Mouse (Mus musculus) limb, embryonic 13.5 days (tissue): Measurements from ENCODE around the gene Dnhd1. TPM values are rescaled to one million over a fixed set of nuclear protein-coding genes. Genes with fewer than 3 reads are reported as not detected.

ENCODE experiments used
- ATAC-seq: fragments of 200-750 bp; cut with Nextera tagmentation; 2 replicates; pipeline ENCODE4 v1.8.0; 2017; ENCODE audit warnings: low read depth, moderate number of reproducible peaks, moderate TSS enrichment; ENCODE audit not compliant: low FRiP score
- H3K27ac ChIP-seq: fragments of 300-500 bp; sonication (generic); 2 replicates; pipeline ENCODE4 v1.5.1; 2015; ENCODE audit warnings: inconsistent platforms, mild to moderate bottlenecking, moderate library complexity
- H3K27me3 ChIP-seq: fragments of 300-500 bp; sonication (generic); 2 replicates; pipeline ENCODE4 v1.6.1; 2015; ENCODE audit warnings: mild to moderate bottlenecking, inconsistent platforms
- H3K36me3 ChIP-seq: fragments of 300-500 bp; sonication (generic); 2 replicates; pipeline ENCODE4 v1.6.1; 2015; ENCODE audit warnings: inconsistent platforms, mild to moderate bottlenecking, moderate library complexity
- H3K4me1 ChIP-seq: fragments of 300-500 bp; sonication (generic); 2 replicates; pipeline ENCODE4 v1.6.1; 2015; ENCODE audit warnings: inconsistent platforms
- H3K4me2 ChIP-seq: fragments of 300-500 bp; sonication (generic); replicated peaks from 2 replicates; pipeline ENCODE4 v1.6.1; 2015; ENCODE audit warnings: inconsistent platforms, mild to moderate bottlenecking, moderate library complexity
- H3K4me3 ChIP-seq: fragments of 300-500 bp; sonication (generic); 2 replicates; pipeline ENCODE4 v1.5.1; 2015; ENCODE audit warnings: moderate library complexity, mild to moderate bottlenecking, inconsistent platforms
- H3K9ac ChIP-seq: fragments of 300-500 bp; sonication (generic); 2 replicates; pipeline ENCODE4 v1.6.1; 2015; ENCODE audit warnings: mild to moderate bottlenecking, inconsistent platforms
- H3K9me3 ChIP-seq: fragments of 300-500 bp; sonication (generic); 2 replicates; pipeline ENCODE4 v1.6.1; 2016; ENCODE audit warnings: inconsistent platforms
- WGBS: fragments of 180-500 bp; shearing (Covaris S2); methylation state at CpG from one replicate; pipeline ENCODE4 v1.1.7; 2015; 5-methylcytosine and 5-hydroxymethylcytosine counted together
- polyA plus RNA-seq: library from polyadenylated mRNA; unstranded; fragments of >200 nt; fragmentation: Nextera tagmentation; extraction: Ambion mirVana; gene quantifications from 2 replicates; pipeline ENCODE4 v1.2.1, GENCODE M21; 2015

The Dnhd1 gene
- polyA plus RNA-seq, 1 experiment from 2014 or later: 1.7 TPM

DNA sequence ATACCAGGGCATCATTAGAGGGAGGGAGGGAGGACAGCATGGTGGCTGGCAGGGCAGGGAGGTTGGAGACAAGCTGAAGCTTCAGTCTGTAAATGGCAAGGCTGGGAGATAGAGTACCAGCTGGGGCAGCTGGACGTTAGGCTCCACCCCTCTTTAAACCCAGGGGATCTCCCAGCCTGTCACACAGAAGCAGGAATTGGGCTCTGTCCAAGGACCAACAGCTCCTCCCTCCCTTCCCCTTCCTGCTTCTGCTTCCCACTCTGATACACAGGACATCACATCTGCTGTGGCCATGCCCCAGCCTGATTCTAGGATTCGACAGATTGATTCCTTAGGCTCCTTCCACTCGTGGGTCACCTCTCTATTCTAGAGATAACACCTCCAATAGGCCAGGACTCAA is 22.0 kb upstream of the Dnhd1 start:
- WGBS: 33% methylated on average over 3 of the region's 3 CpGs
- no peaks in the 10 kb centered on the region for H3K9me3 ChIP-seq
- no peak overlapping the region for H3K27ac ChIP-seq
- H3K4me3 ChIP-seq: no peak overlapping the region
- ATAC-seq: no peak
- H3K9ac ChIP-seq: no peak overlapping the region
- peaks cover 16% of the 10 kb centered on the region for H3K4me1 ChIP-seq
- no peak overlapping the region for H3K4me2 ChIP-seq
- H3K27me3 ChIP-seq: no peaks in the 10 kb centered on the region
- H3K36me3 ChIP-seq: peaks cover 18% of the 10 kb centered on the region

DNA sequence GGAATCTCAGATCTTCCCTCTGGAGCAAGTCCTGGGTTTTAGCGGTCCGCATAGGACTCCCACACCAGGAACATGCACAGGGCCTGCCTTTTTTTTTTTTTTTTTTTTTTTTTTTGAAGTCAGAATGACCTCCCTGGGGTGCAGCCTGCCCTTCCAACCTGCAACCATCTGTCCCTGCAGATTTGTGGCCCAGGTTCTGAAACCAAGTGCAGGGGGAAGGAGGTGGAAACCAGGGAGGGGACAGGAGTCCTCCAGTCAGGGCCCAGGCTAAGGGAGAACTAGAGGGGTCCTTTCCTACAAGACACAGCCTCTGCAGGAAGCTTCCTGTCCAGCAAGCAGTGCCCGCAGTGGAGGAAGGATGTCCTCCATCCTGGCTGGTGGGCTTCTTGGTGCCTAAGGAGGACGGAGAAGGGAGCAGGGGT is 18.1 kb upstream of the Dnhd1 start:
- H3K9ac ChIP-seq: peak overlapping the region; percentile 88
- peaks cover 25% of the 10 kb centered on the region for H3K36me3 ChIP-seq
- peaks cover 26% of the 10 kb centered on the region for H3K4me1 ChIP-seq
- H3K9me3 ChIP-seq: no peaks in the 10 kb centered on the region
- H3K27me3 ChIP-seq: no peaks in the 10 kb centered on the region
- H3K27ac ChIP-seq: no peak overlapping the region
- peak overlapping the region; percentile 84 for H3K4me3 ChIP-seq
- no peak for ATAC-seq
- peak overlapping the region; percentile 83 for H3K4me2 ChIP-seq
- WGBS: 17% methylated on average over 4 of the region's 4 CpGs

DNA sequence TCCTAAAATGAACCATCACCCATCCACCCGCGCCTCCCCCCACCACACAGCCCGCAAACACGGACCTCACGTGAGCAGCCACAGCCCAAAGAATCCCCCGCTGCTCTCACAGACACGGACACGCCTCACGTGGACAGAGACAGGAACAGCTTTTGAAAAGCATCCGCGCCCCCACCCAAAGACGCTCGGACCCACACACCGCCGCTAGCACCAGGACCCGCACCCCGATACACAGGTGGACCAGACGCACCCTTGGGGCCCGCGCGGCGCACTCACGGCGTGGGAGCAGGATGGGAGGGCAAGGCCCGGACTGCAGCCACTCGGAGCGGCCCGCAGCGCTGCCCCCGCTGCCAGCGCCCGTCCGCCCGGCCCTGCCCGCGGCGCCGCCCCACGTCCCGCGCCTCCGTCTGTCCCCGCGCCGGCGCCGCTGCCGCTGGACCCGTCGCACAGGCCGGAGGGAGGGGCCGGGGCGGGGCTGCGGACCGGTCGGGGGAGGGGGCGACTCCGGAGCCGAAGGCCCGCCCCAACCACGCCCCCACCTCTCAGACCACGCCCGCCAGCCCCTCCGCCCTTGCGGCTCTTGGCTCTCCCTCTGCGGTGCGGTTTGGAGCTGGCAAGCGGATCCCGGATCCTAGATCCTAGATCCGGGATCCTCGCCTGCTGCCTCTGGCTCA is 17.4 kb upstream of the Dnhd1 start, which contains the start of gene Trim3:
Gene Trim3, minus strand, starts transcription at position 445 of the 674 bp plus-strand sequence.
- Histone ChIP-seq H3K9me3 (no peaks in the 10 kb centered on the region), H3K27ac (peak within 1 kb of the TSS; percentile 77), H3K36me3 (peaks cover 32% of the 10 kb centered on the region), H3K9ac (peak within 1 kb of the TSS; percentile 88), H3K4me2 (peak within 1 kb of the TSS; percentile 83), H3K4me3 (peak within 1 kb of the TSS; percentile 84), H3K27me3 (no peaks in the 10 kb centered on the region), H3K4me1 (peaks cover 26% of the 10 kb centered on the region)
- under 1% methylated on average over 61 of the region's 71 CpGs for WGBS
- peak; percentile 92 for ATAC-seq

DNA sequence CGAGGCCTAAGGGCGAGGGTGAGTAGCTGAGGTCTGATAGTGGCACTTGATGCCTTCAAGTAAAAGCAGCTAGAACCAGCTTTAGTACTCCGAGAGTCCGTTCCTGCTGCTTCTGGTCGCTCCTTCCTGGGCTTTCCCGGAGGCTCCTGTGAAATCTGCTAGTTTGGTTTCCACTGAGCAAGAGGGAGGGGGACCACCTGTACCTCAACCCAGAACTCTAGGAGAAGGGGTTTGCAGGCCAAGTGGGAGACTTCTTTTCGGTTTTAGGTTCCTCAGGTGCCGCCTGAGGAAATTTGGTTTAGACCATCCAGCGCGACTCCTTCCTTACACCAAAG is 16.9 kb upstream of the Dnhd1 start:
- H3K9ac ChIP-seq: peak overlapping the region; percentile 88
- peak overlapping the region; percentile 84 for H3K4me3 ChIP-seq
- peak overlapping the region; percentile 83 for H3K4me2 ChIP-seq
- peak; percentile 62 for ATAC-seq
- no peaks in the 10 kb centered on the region for H3K27me3 ChIP-seq
- H3K4me1 ChIP-seq: peaks cover 28% of the 10 kb centered on the region
- 2% methylated on average over 10 of the region's 10 CpGs for WGBS
- no peaks in the 10 kb centered on the region for H3K9me3 ChIP-seq
- peak overlapping the region; percentile 77 for H3K27ac ChIP-seq
- H3K36me3 ChIP-seq: peaks cover 38% of the 10 kb centered on the region

DNA sequence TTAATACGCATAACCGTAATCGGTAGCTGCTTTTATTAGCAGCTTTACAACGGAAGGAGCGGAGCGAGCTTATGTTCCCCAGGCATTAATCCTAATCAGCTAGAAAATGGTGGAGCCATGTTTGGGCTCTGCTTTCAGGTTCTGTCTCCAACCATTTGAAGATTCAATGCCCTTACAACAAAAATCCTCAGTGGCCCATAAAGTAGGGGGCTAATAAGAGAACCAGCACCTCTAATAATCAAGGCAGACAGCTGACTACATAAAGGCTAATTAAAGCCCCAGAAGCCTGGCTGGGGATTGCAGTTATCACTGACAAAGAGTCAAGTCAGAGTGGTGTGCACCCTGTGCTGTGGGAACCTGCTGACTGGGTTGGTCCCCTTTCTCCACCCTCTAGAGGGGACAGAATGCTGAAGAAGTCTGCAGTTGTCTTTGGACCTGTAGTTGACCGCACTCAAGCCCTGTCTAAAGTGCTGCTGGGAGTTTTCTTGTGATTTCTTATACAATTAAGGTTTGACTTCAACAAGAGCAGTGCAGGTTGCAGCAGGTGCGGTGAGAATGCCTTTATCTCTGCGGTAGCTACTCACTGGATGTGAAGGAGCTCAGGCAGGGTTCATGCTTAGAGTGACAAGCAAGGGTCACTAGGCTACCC is 16.2 kb upstream of the Dnhd1 start:
- Histone ChIP-seq H3K36me3 (peaks cover 39% of the 10 kb centered on the region), H3K9ac (peak overlapping the region; percentile 19; the same call in 1 of the 2 replicates), H3K27ac (peak overlapping the region; percentile 77; the same call in 1 of the 2 replicates)

DNA sequence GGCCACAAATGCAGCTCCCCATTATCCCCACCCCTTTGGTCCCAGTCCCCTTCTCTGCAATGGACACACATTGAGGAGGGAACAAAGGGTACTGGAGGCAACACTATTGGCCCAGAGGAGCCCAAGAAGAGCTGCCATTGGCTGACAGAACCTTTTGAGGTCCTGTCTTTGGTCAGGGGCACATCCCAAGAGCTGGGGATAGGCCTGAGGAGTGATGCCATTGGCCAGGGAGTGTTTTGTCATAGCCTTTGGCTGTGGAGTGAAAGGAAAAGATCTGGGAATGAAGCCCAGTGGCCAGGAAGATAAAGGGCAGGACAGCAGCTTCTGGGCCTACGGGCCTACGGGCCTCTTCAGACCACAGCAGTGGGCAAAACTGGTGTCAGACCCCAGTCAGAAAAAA is 14.9 kb upstream of the Dnhd1 start:
- H3K9me3 ChIP-seq: no peaks in the 10 kb centered on the region
- no peaks in the 10 kb centered on the region for H3K27me3 ChIP-seq
- 0 out of 2 replicates have a peak overlapping the region, but pooled peaks have one; percentile 9 for H3K9ac ChIP-seq
- peaks cover 39% of the 10 kb centered on the region for H3K36me3 ChIP-seq
- H3K4me2 ChIP-seq: no peak overlapping the region
- WGBS: 98% methylated on average over 2 of the region's 2 CpGs
- no peak for ATAC-seq
- H3K4me3 ChIP-seq: no peak overlapping the region
- peaks cover 33% of the 10 kb centered on the region for H3K4me1 ChIP-seq
- H3K27ac ChIP-seq: no peak overlapping the region

More for the DNA sequence above, 16.2 kb upstream of the Dnhd1 start:
- Histone ChIP-seq H3K27me3 (no peaks in the 10 kb centered on the region), H3K9me3 (no peaks in the 10 kb centered on the region), H3K4me3 (peak overlapping the region; percentile 84), H3K4me1 (peaks cover 29% of the 10 kb centered on the region), H3K4me2 (peak overlapping the region; percentile 83)
- 46% methylated on average over 9 of the region's 9 CpGs for WGBS
- ATAC-seq: no peak

DNA sequence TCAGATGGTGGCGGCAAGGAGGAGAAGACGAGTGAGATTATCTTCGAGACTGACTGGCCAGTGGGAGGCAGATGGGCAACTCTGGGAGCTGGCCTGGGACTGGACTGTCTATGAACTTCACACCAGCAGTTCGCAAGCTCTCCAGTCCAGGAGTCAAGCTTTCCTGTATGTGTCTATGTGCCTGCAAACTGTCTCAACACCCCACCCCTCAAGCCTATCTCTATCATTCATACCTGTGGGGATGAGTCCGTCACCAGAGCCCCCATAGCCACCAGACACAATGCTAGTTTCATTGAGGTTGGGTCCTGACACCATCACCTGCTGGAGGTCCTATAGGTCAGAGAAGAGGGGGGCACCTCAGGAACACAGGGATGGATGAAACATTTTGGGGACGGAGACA is 11.9 kb upstream of the Dnhd1 start:
- WGBS: 96% methylated on average over 6 of the region's 6 CpGs
- peak overlapping the region; percentile 94; the same call in 1 of the 2 replicates for H3K4me2 ChIP-seq
- H3K9me3 ChIP-seq: no peaks in the 10 kb centered on the region
- no peak for ATAC-seq
- H3K27me3 ChIP-seq: no peaks in the 10 kb centered on the region
- peak overlapping the region; percentile 79; the same call in 1 of the 2 replicates for H3K4me3 ChIP-seq
- peaks cover 35% of the 10 kb centered on the region for H3K4me1 ChIP-seq
- H3K27ac ChIP-seq: no peak overlapping the region
- H3K9ac ChIP-seq: peak overlapping the region; percentile 93; the same call in 1 of the 2 replicates
- H3K36me3 ChIP-seq: peaks cover 47% of the 10 kb centered on the region

DNA sequence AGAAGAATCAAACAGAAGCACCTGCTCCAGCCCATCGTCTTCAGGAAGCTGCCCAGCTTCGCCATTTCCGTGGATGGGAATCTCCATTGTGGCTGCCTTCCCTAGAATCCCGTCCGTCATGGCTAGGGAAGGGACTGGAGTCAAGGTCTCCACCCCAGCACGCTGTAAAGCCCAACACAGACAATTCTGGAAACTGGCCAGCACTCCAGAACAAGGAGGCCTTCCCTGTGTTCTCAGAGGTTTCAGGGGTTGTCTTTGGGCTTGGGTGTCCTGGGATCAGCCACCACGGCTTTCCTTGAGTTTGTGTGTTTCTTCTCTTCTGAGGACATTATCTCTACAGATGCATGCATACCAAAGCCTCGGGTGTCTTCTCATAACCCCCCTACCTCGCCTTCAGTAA is 11.3 kb upstream of the Dnhd1 start:
- ATAC-seq: no peak
- Histone ChIP-seq H3K9me3 (no peaks in the 10 kb centered on the region), H3K4me3 (peak overlapping the region; percentile 79), H3K4me1 (peaks cover 29% of the 10 kb centered on the region), H3K27me3 (no peaks in the 10 kb centered on the region), H3K9ac (peak overlapping the region; percentile 93), H3K36me3 (peaks cover 52% of the 10 kb centered on the region), H3K27ac (no peak overlapping the region), H3K4me2 (peak overlapping the region; percentile 94)
- WGBS: 76% methylated on average over 9 of the region's 9 CpGs

DNA sequence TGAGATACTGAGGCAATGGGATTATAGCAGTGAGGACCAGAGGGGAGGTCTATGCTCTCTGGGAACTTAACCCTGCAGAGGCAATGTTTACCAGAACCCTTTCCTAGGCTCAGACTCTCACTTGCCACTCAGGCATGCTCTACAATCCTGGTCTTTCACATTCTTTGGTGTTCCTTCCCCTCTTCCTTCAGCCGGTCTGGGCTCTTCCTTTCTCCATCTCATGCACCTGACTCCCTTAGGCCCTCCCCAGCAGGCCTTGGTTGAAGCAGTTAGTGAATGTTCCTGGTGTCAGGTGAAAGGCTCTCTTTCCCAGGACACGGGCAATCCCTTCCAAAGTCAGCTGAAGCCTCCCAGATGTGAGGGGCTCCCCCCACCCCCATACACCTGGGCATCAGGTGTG is 10.9 kb upstream of the Dnhd1 start, which contains the start of gene Timm10b:
Gene Timm10b, plus strand, starts transcription at position 301 of the 400 bp plus-strand sequence.
- H3K36me3 ChIP-seq: peaks cover 52% of the 10 kb centered on the region
- peak within 1 kb of the TSS; percentile 79 for H3K4me3 ChIP-seq
- H3K9me3 ChIP-seq: no peaks in the 10 kb centered on the region
- H3K9ac ChIP-seq: peak within 1 kb of the TSS; percentile 93
- no peaks in the 10 kb centered on the region for H3K27me3 ChIP-seq
- ATAC-seq: no peak; the same call in 1 of the 2 replicates
- peaks cover 25% of the 10 kb centered on the region for H3K4me1 ChIP-seq
- H3K27ac ChIP-seq: peak within 1 kb of the TSS; percentile 82
- WGBS: 13% methylated on average over 2 of the region's 2 CpGs
- peak within 1 kb of the TSS; percentile 94 for H3K4me2 ChIP-seq

DNA sequence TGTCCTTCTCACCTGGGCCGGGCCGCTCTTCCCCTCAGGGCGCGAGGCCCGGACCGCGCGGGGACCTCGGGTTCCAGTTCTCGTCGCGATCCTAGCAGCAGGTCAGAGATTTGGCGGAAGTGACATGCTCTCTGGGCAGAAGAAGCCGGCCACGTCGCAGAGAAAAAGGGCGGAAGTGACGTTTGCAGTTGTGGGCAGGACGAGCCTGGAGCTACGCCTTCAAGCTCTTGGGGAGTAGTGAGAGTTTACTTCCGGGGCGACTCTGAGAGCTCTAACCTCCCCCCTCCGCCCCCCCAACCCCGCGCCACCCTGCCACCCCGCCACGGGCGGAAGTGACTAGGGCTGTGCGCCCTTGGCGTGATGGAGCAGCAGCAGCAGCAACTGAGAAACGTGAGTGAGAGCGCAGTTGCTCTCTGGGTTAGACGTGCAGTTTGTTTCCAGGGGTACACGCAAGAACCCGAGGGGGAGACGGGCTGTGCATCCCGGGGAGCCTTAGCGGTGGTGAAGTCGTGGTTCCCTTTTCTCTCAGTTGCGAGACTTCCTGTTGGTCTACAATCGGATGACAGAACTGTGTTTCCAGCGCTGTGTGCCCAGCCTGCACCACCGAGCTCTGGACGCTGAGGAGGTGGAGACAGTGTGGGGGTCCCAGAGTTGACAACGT is 10.3 kb upstream of the Dnhd1 start, which contains the start of the genes Arfip2 and Gm45799:
Gene Arfip2, minus strand, starts transcription at position 184 of the 661 bp plus-strand sequence.
Gene Gm45799, plus strand, starts transcription at position 320 of the 661 bp plus-strand sequence.
- H3K27ac ChIP-seq: peak within 1 kb of the TSS; percentile 82
- H3K9ac ChIP-seq: peak within 1 kb of the TSS; percentile 93
- peaks cover 25% of the 10 kb centered on the region for H3K4me1 ChIP-seq
- H3K27me3 ChIP-seq: no peaks in the 10 kb centered on the region
- peaks cover 53% of the 10 kb centered on the region for H3K36me3 ChIP-seq
- no peaks in the 10 kb centered on the region for H3K9me3 ChIP-seq
- WGBS: under 1% methylated on average over 45 of the region's 45 CpGs
- H3K4me3 ChIP-seq: peak within 1 kb of the TSS; percentile 79
- peak; percentile 96 for ATAC-seq
- peak within 1 kb of the TSS; percentile 94 for H3K4me2 ChIP-seq

DNA sequence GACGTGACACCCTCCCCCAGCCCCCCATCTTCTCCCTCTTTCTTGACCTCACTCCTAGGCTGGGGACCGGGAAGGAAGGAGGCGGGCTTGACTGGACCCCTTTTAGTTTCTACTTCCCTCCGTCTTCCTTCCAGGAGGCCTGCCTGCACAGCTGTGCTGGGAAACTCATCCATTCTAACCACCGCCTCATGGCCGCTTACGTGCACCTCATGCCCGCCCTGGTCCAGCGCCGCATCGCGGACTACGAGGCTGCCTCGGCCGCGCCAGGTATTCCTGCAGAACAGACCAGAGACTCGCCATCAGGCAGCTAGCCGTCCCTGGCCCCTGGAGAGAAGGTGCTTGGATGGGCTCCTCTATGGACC is 9.8 kb upstream of the Dnhd1 start:
- peak overlapping the region; percentile 93 for H3K9ac ChIP-seq
- WGBS: 0% methylated on average over 18 of the region's 18 CpGs
- H3K9me3 ChIP-seq: no peaks in the 10 kb centered on the region
- peak overlapping the region; percentile 82 for H3K27ac ChIP-seq
- ATAC-seq: peak; percentile 17; the same call in 1 of the 2 replicates
- H3K4me1 ChIP-seq: peaks cover 25% of the 10 kb centered on the region
- H3K36me3 ChIP-seq: peaks cover 49% of the 10 kb centered on the region
- H3K4me2 ChIP-seq: peak overlapping the region; percentile 94
- H3K27me3 ChIP-seq: no peaks in the 10 kb centered on the region
- H3K4me3 ChIP-seq: peak overlapping the region; percentile 79

DNA sequence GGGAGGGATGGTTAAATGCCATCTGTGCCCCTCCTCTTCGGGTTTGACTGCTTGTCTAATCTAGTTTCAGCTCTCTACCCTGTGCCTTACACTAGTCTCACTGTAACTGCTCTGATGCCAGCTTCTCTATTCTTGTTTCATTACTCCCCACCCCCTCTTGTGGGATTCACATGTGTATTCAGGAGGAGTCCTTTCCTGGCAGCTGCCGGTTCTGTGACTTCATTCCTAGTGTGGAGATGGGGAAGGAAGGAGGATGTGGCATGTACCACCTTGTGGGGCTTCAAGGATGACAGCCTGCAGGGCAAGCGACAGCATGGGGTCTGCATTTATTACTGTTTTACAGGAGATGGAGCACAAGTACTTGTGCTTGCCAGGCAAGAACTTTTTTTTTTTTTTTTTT is 8.7 kb upstream of the Dnhd1 start:
- peaks cover 25% of the 10 kb centered on the region for H3K4me1 ChIP-seq
- no peaks in the 10 kb centered on the region for H3K27me3 ChIP-seq
- peak overlapping the region; percentile 79; the same call in 1 of the 2 replicates for H3K4me3 ChIP-seq
- peak overlapping the region; percentile 94 for H3K4me2 ChIP-seq
- no peaks in the 10 kb centered on the region for H3K9me3 ChIP-seq
- ATAC-seq: no peak
- WGBS: 82% methylated on average over 3 of the region's 3 CpGs
- peak overlapping the region; percentile 93 for H3K9ac ChIP-seq
- H3K27ac ChIP-seq: no peak overlapping the region
- H3K36me3 ChIP-seq: peaks cover 43% of the 10 kb centered on the region
